ENCODE assay signal across 7 mouse cellular contexts in the genomic region with DNA sequence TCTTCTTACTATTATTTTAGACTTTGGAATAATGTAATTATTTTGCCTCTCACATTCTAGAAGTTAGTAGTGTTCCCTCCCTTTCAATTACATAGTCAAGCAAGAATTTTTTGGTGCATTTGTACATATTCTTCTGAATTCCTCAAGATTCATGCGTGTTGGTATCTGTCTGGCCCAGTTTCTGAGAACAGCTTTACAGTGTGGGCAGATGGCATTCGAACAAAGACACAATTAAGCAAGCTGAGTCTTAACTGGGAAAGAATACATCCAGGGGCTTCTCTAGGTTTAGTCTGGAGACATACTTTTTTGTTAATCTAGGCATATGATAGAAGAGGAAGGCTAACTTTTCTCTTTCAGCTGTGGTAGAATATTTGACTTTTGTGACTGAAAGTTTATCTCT. TPM values are rescaled to one million over a fixed set of nuclear protein-coding genes. Genes with fewer than 3 reads are reported as not detected.
"Had no signal": no experiment of that assay in that cellular context is flagged by ENCODE, and none has a peak within 500 bp of the region (broad histone marks: within the 10 kb centered on the region; RNA-seq: fewer than 3 reads in every experiment).

No protein-coding gene starts in this region.

- DNase-seq: kidney, adult 8-10 months; kidney, postnatal 25 days; lung, adult 2 months; lung, postnatal 36 days; thymus, adult 18-20 months; thymus, postnatal 14 days had no signal

RNA-seq across cellular contexts. Expression of gene Frem2, which starts 12.6 kb away (rescaled TPM):
- total RNA-seq: megakaryocyte progenitor cell, adult 5-6 weeks had no signal
